Mouse (Mus musculus): Measurements from ENCODE around the gene Gm20683. TPM values are rescaled to one million over a fixed set of nuclear protein-coding genes. Genes with fewer than 3 reads are reported as not detected.
A peak's percentile ranks its signal among the peaks of the same experiment; 100 is the strongest.

Gene Gm20683
- total RNA-seq, 2 experiments from 2014 or later = 9.5 to 13.3 TPM

GRCm38 (mm10) chr17:25795609-25796092 lies 45.9 kb downstream of the Gm20683 start, which contains the start of gene AC134908.4:
Gene AC134908.4 (minus strand): TSS chr17:25795659.
- peak; percentile 46 to 61 for DNase-seq

- no peak for DNase-seq
These were observed 46.6 kb downstream of the Gm20683 start for GRCm38 (mm10) chr17:25794998-25795397.

DNA sequence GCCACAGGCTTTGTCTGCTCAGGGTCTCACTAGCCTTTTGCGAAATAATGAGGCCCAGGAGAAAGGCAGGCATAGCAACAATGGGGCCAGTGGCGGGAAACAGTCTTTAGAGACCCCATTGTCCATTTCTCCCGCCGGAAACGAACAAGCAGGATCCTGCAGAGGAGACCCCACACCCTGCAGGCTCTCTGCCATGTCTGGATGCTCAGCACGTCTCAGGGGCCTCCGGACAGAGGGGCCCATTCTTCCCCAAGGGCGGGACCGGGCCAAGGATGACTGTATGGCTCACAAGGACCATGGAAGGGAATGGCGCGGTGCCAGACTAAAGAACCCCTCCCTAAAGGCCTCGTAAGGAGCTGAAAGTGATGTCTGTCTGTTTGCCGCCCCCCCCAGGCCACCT lies 47.4 kb downstream of the Gm20683 start:
- no peak for DNase-seq

DNA sequence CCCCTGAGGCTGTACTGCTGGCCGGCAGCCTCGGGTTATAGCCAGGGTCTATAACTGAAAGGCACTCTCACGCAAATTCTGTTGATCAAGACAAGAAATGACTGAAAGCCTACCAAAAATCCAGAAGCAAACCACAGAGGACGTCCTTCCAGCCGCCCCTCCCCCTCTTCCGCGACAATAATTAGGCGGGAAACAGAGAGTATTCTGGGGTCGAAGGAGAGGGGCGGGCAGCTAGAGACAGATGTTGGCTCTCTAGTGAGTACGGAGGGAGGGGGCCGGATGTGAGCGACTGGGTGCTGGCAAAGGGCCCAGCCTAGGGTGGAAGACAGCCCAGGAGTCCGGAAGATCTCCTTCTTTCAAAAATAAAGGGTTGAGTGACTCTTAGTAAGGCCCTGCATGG lies 48.9 kb downstream of the Gm20683 start, which contains the start of gene Fam173a:
Gene Fam173a (minus strand): TSS at position 287 of the 400 bp plus-strand sequence.
- DNase-seq = peak; percentile 80 to 88

DNA sequence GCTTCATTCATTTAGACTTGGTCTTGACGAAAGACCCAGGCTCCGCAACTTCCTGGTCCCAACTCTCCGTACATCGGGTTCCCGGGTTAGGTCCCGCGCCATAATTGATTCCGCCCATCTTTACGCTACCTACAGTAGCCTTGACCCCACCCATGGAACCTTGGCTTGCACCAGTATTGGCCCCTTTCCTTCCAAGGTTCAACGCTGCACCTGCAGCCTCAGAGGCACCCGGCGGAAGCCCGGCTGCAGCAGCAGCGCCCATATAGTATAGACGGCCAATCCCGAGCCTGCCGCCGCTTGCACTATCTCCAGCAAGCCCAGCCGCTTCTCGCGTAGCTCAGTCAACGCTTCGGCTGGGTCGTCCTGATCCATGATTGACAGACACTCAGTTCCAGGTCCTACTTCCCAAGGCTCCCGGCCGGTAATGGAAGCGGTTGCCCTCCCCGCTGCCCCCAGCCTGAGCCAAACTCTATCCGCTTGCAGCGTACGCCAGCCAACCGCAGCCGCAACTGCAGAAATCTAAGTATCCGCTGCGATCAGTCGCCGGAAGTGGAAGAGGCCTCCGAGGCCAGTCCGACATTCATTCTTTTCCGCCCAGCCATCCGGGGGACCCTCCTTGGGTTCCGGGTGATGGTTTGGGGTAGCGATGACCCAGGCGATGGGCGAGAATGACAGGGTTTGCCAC lies 49.6 kb downstream of the Gm20683 start:
- peak; percentile 89 for DNase-seq

- no peak for DNase-seq
These were observed 50.2 kb downstream of the Gm20683 start for GRCm38 (mm10) chr17:25791320-25791842.

GRCm38 (mm10) chr17:25786781-25787504 lies 54.6 kb downstream of the Gm20683 start:
- no peak for DNase-seq

DNA sequence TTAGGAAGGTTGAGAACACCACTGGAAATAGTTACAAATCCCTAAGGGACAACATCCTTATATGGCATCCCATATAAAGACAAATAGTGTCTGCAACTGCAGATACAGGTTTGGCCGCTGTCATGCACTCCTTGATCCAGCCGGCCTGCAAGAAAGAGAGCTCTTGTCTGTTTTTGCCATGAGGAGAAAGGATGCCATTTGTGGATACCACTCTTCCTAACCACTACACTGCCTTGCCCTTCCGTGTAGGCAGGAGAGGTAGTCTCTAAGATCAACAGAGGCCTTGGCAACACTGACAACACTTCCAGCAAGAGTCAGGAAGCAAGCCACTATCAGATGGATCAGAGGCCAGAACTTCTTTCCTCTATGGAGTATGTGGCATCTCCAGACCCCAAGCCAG lies 55.3 kb downstream of the Gm20683 start, which contains the start of gene Ccdc78:
Gene Ccdc78 (plus strand): TSS at position 301 of the 400 bp plus-strand sequence.
- DNase-seq = no peak

DNA sequence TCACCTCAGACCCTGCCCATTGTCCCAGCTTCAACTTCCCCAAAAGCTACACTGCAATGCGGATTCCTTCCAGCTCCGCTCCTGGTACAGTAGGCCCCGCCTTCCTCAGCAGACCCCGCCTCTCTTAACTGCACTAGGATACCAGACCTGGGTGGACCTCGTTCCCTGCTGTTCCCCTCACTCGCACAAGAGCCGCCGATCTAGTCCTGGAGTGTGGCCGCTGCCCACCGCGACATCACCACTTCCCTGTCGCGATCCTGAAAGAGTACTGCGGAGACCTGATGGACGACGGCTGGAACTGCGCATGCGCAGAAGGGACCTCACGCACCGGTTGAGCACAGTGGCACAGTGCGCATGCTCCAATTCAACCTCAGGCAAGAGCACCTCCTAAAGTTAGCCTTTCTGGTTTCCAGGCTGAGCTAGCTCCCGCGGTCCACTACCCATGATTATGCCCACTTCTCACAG lies 56.2 kb downstream of the Gm20683 start, which contains the start of gene Haghl:
Gene Haghl (minus strand): TSS at position 393 of the 465 bp plus-strand sequence.
- DNase-seq = peak; percentile 95

Small RNA genes lying within 50 kb of the gene (microRNA-seq; reads per million reads assigned to microRNA genes)
- 2.0 reads per million for gene Mir3082

Other genes with a start within 250 kb of the Gm20683 start
- 1 to 10 TPM; 1.7 to 2.3 TPM for gene Gng13, start 124.6 kb downstream of the Gm20683 start, total RNA-seq (2021)
- 1 to 10 TPM; 3.6 to 4.0 TPM for gene Chtf18, start 114.3 kb downstream of the Gm20683 start, total RNA-seq (2021)
- gene Rpusd1, start 114.1 kb downstream of the Gm20683 start, total RNA-seq (2021) = 10 to 100 TPM; 12.5 to 13.4 TPM
- gene Mslnl, start 105.7 kb downstream of the Gm20683 start, total RNA-seq (2021) = not detected
- 1 to 10 TPM; 5.5 to 8.2 TPM for gene Msln, start 87.4 kb downstream of the Gm20683 start, total RNA-seq (2021)
- 10 to 100 TPM; 26.0 to 31.0 TPM for gene Narfl, start 68.0 kb downstream of the Gm20683 start, total RNA-seq (2021)
- gene Haghl, start 56.1 kb downstream of the Gm20683 start, total RNA-seq (2021) = 10 to 100 TPM; 17.6 to 32.8 TPM
- not detected for gene Ccdc78, start 55.2 kb downstream of the Gm20683 start, total RNA-seq (2021)
- gene Fam173a, start 48.9 kb downstream of the Gm20683 start, total RNA-seq (2021) = 10 to 100 TPM; 76.7 to 85.4 TPM
- not detected for gene AC134908.4, start 46.1 kb downstream of the Gm20683 start, total RNA-seq (2021)
- 10 to 100 TPM; 24.5 to 27.7 TPM for gene Metrn, start 44.6 kb downstream of the Gm20683 start, total RNA-seq (2021)
- 10 to 100 TPM; 19.4 to 34.2 TPM for gene Fbxl16, start 32.7 kb downstream of the Gm20683 start, total RNA-seq (2021)
- 10 to 100 TPM; 16.6 to 20.8 TPM for gene Wdr24, start 18.1 kb downstream of the Gm20683 start, total RNA-seq (2021)
- gene Jmjd8, start 12.9 kb downstream of the Gm20683 start, total RNA-seq (2021) = 10 to 100 TPM; 87.8 to 93.9 TPM
- gene Stub1, start 8.4 kb downstream of the Gm20683 start, total RNA-seq (2021) = 100 to 1,000 TPM; 167 to 173 TPM
- gene Rhbdl1, start 4.5 kb downstream of the Gm20683 start, total RNA-seq (2021) = 10 to 100 TPM; 17.4 to 20.3 TPM
- gene Rhot2, start 3.1 kb upstream of the Gm20683 start, total RNA-seq (2021) = 100 to 1,000 TPM in 1 of 2 experiments, 10 to 100 TPM in 1; 97.2 to 104 TPM
- gene Wdr90, start 19.7 kb upstream of the Gm20683 start, total RNA-seq (2021) = 10 to 100 TPM; 12.9 to 15.6 TPM
- 100 to 1,000 TPM; 340 to 398 TPM for gene Mcrip2, start 27.0 kb upstream of the Gm20683 start, total RNA-seq (2021)
- gene Mettl26, start 33.3 kb upstream of the Gm20683 start, total RNA-seq (2021) = 100 to 1,000 TPM; 106 to 124 TPM
- 1 to 10 TPM in 1 of 2 experiments, under 1 TPM in 1; 0.99 to 1.2 TPM for gene Wfikkn1, start 39.1 kb upstream of the Gm20683 start, total RNA-seq (2021)
- gene Rab40c, start 78.0 kb upstream of the Gm20683 start, total RNA-seq (2021) = 10 to 100 TPM; 20.6 to 46.0 TPM
- gene Pigq, start 103.2 kb upstream of the Gm20683 start, total RNA-seq (2021) = 100 to 1,000 TPM in 1 of 2 experiments, 10 to 100 TPM in 1; 96.8 to 117 TPM
- not detected for gene Nhlrc4, start 103.2 kb upstream of the Gm20683 start, total RNA-seq (2021)
- not detected for gene A930017K11Rik, start 110.8 kb upstream of the Gm20683 start, total RNA-seq (2021)
- 10 to 100 TPM; 16.7 to 23.8 TPM for gene Capn15, start 144.0 kb upstream of the Gm20683 start, total RNA-seq (2021)
- 10 to 100 TPM; 17.9 to 21.9 TPM for gene Rab11fip3, start 227.8 kb upstream of the Gm20683 start, total RNA-seq (2021)
- gene Decr2, start 248.6 kb upstream of the Gm20683 start, total RNA-seq (2021) = 10 to 100 TPM; 17.8 to 27.2 TPM